Mouse (Mus musculus) bone marrow, adult 2 months (tissue): Measurements from ENCODE around the gene Tmem230. TPM values are rescaled to one million over a fixed set of nuclear protein-coding genes. Genes with fewer than 3 reads are reported as not detected.
"Not testable (repeated sequence)": the region's sequence is repeated elsewhere in the genome, so short reads cannot be mapped to it uniquely, and the experiment has no call there.

Source experiments
- H3K27ac ChIP-seq: fragments of 200-500 bp; 2 replicates; pipeline ENCODE4 v1.5.1; 2012; ENCODE audit warnings: low read depth, mild to moderate bottlenecking, control low read depth, inconsistent platforms, low read length; ENCODE audit not compliant: control insufficient read depth, poor library complexity, insufficient read depth
- H3K4me1 ChIP-seq: fragments of 200-500 bp; 2 replicates; pipeline ENCODE4 v1.6.1; 2011; ENCODE audit warnings: low read length; ENCODE audit not compliant: control insufficient read depth, insufficient read depth
- H3K4me3 ChIP-seq: fragments of 200-500 bp; replicated peaks from 2 replicates; pipeline ENCODE3; 2011; ENCODE audit warnings: mild to moderate bottlenecking, low read depth, low read length, control low read depth; ENCODE audit not compliant: control insufficient read depth
- CTCF ChIP-seq: fragments of 200-500 bp; IDR thresholded peaks from 2 replicates; pipeline ENCODE4 v1.5.1; 2011; ENCODE audit warnings: low read length, control low read depth; ENCODE audit not compliant: control insufficient read depth, insufficient read depth
- POLR2A ChIP-seq: fragments of 200-500 bp; IDR thresholded peaks from 2 replicates; pipeline ENCODE4 v1.6.1; 2011; ENCODE audit warnings: low read depth, mild to moderate bottlenecking, control low read depth, low read length, borderline replicate concordance; ENCODE audit not compliant: control insufficient read depth
- WGBS: fragments of 180-500 bp; shearing (Covaris S2); methylation state at CpG from one replicate; pipeline ENCODE4 v1.1.7; 2018; 5-methylcytosine and 5-hydroxymethylcytosine counted together
- polyA plus RNA-seq: library from polyadenylated mRNA; stranded (reverse); fragments of >200 nt; gene quantifications from 2 replicates; pipeline ENCODE4 v1.2.4, GENCODE M21; 2011; ENCODE audit warnings: low replicate concordance; ENCODE audit not compliant: missing spikeins, insufficient read depth, insufficient read length

Tmem230 gene
- polyA plus RNA-seq, result 13.7 and 20.6 TPM in 2 replicates

- Histone ChIP-seq H3K27ac (peak within 1 kb of the TSS; percentile 85), H3K4me1 (peaks cover 3% of the 10 kb centered on the region; the same call in 1 of the 2 replicates), H3K4me3 (peak within 1 kb of the TSS; percentile 60)
- TF ChIP-seq POLR2A, result peak; percentile 74; the same call in 1 of the 2 replicates
- no peak for TF ChIP-seq CTCF
- WGBS, result 11% methylated on average over 50 of the region's 50 CpGs
Observed at GRCm38 (mm10) chr2:132247539-132248313, at the start of gene Tmem230. Gene Tmem230 (minus strand): TSS chr2:132247807.

DNA sequence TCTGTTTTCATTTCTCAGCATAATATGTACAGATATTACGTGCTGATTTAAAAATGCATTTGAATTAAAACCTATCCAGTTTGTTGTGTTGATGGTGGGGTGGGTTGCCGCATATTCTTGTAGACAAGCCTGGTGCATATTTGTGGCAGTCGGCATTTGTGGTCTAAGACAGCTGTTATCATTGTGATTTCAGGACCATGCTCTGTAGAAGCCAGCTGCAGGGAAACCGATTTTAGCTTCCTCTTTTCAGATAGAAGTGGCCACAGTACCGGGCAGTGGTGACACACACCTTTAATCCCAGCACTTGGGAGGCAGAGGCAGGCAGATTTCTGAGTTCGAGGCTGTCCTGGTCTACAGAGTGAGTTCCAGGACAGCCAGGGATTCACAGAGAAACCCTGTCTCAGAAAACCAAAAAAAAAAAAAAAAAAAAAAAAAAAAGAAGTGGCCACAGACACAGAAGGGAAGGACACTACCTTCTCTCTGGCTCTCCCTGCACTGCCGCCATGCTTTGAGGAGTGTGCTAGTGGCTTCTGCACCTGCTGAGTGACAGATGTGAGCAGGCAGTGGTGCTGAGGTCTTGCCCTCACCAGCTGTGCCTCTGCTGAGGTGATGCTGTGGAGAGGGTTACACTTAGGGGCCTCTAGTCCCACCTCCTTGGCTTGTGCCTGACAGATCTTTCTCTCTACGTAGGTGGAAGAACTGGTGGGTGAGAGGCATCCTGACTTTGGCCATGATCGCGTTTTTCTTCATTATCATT lies 46.3 kb upstream of the Tmem230 start:
- Histone ChIP-seq H3K27ac (no peak overlapping the region), H3K4me3 (no peak overlapping the region), H3K4me1 (peaks cover 1% of the 10 kb centered on the region; the same call in 1 of the 2 replicates)
- TF ChIP-seq CTCF, result no peak
- TF ChIP-seq POLR2A, result no peak
- 53% methylated on average over 10 of the region's 10 CpGs for WGBS

- peaks cover 1% of the 10 kb centered on the region; the same call in 1 of the 2 replicates for H3K4me1 ChIP-seq
- TF ChIP-seq CTCF, result no peak
- no peak for TF ChIP-seq POLR2A
- WGBS, result 59% methylated on average over 4 of the region's 4 CpGs
- no peak overlapping the region for H3K27ac ChIP-seq
- H3K4me3 ChIP-seq, result no peak overlapping the region
Observed at GRCm38 (mm10) chr2:132292083-132292482, 44.5 kb upstream of the Tmem230 start.

DNA sequence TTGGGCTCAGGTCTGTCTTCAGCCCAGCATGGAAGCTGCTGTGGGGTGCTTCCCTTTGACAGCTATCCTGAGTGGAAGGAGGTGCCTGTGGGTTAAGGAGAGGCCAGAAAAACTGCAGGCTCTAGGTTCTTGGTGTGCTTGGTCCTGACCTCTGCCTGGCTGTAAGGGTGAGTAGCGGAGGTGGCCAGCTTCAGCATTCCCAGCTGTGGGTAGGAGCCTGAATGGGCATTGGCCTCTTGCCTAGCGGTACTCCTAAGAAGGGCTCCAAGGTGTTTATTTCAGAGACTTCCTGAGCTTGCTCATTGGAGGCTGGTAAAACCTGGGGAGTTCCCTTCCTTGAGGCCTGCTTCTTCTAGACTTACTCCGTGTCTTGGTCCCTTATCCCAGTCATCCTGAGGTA lies 43.7 kb upstream of the Tmem230 start:
- TF ChIP-seq CTCF (no peak), POLR2A (no peak)
- Histone ChIP-seq H3K27ac (no peak overlapping the region), H3K4me1 (peaks cover 1% of the 10 kb centered on the region; the same call in 1 of the 2 replicates), H3K4me3 (no peak overlapping the region)
- WGBS, result 86% methylated on average over 3 of the region's 3 CpGs

GRCm38 (mm10) chr2:132290808-132291207 lies 43.2 kb upstream of the Tmem230 start:
- 83% methylated on average over 6 of the region's 6 CpGs for WGBS
- Histone ChIP-seq H3K4me3 (no peak overlapping the region), H3K4me1 (peaks cover 1% of the 10 kb centered on the region; the same call in 1 of the 2 replicates), H3K27ac (no peak overlapping the region)
- no peak for TF ChIP-seq CTCF
- no peak for TF ChIP-seq POLR2A

GRCm38 (mm10) chr2:132289213-132289612 lies 41.6 kb upstream of the Tmem230 start:
- WGBS, result 19% methylated on average over 5 of the region's 7 CpGs
- H3K4me3 ChIP-seq, H3K4me1 ChIP-seq, H3K27ac ChIP-seq: not testable (repeated sequence)

DNA sequence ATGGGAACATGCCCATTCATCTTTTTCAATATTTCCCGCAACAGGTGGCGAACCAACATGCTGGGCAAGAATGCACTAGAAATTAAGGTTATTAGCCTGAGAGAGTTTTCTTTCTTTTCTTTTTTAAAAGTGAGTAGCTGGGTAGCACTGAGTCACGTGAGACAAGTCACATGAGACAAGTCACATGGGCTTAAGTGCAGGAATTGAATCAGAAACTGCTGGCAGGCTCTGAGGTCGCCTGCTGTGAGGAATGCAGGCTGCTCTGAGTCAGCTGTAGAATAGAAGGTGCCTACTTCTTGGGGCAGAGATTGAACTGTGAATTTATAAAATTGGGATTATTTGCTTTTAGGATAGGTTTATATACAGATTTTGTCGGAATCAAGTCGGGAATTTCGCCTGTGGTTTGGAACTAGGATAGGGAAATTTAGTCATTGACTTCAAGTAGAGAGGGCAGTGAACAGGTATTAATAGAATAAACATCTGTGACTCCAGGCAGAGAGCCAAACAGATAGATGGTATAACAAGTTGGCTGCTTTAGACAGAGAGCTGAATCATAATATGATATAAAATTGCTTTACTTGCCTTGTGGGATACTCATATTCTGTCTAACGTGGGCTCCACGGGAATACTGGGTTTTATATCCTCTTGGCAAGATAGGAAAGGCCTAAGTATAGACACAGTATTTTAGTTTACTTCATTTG lies 38.9 kb upstream of the Tmem230 start:
- Histone ChIP-seq H3K4me1 (peaks cover 9% of the 10 kb centered on the region), H3K27ac (no peak overlapping the region), H3K4me3 (no peak overlapping the region)
- WGBS, result 86% methylated on average over 9 of the region's 9 CpGs
- TF ChIP-seq CTCF (no peak), POLR2A (no peak)

DNA sequence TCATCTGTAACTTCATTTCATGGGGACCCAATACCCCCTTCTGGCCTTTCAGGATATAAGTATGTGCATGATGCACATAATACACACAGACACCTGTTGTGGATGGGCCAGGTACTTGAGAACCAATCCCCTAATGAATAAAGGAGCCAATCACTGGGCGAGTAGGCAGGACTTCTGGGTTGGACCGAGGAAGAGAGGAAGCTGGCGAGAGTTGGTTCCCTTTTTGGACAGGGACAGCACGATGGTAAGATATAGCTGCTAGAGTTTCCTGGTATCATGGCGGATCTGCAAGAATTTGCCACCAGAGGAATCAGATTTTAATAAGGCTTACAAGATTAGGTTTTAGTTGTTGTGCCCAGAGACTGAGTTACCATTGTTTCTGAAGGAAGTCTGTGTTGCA lies 38.1 kb upstream of the Tmem230 start:
- not testable (repeated sequence) for H3K4me3 ChIP-seq, H3K27ac ChIP-seq
- H3K4me1 ChIP-seq, result peaks cover 12% of the 10 kb centered on the region
- 39% methylated on average over 5 of the region's 5 CpGs for WGBS
